ENCODE assay signal across 16 mouse cellular contexts in the genomic region with DNA sequence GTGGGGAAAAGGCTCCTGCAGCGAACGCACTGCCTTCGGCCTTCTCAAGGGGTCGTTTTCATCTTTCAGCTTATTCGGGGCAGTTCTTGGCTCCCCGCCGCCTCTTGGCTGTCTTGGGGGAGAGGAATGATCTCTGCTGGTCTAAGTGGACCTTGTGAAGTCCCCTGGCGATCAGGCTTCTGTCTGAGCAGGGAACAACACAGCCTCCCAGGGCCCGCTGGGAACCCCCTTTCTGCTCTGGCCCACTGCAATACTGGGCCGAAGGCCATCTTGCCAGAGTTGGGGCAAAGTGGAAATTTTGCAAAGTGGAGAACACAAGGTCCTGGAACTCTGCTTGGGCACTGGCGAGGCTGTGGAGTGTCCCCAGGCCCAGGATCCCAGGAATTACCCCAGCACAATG. TPM values are rescaled to one million over a fixed set of nuclear protein-coding genes. Genes with fewer than 3 reads are reported as not detected.
DNase-seq lines count a peak whose midpoint lies in the region; ATAC-seq lines count a peak whose summit lies in the region.
"Had no signal": no experiment of that assay in that cellular context is flagged by ENCODE, and none has a peak within 500 bp of the region (broad histone marks: within the 10 kb centered on the region; RNA-seq: fewer than 3 reads in every experiment).

No protein-coding gene starts in this region.

- DNase-seq in adrenal gland, adult (ENCODE audit: inconsistent age in 2 of 2, low spot score in 1 of 2), result peak; percentile 34 to 68
- DNase-seq in adrenal gland, adult 8-10 months, result no peak
- DNase-seq in heart, postnatal 14 days, result no peak
- DNase-seq in lung, adult 18-20 months, result no peak
- no peak for DNase-seq in left cerebral cortex, postnatal 25 days (ENCODE audit: low spot score in 2 of 2)

- 76% methylated on average over 11 of the region's 11 CpGs for WGBS in heart, embryonic 15.5 days
- WGBS in lung, embryonic 16.5 days, result 64% methylated on average over 11 of the region's 11 CpGs
- WGBS in stomach, embryonic 14.5 days, result 82% methylated on average over 11 of the region's 11 CpGs

- H3K9me3 ChIP-seq in heart, embryonic 15.5 days (replicated peaks), result no peaks in the 10 kb centered on the region
- no peaks in the 10 kb centered on the region for H3K9me3 ChIP-seq in lung, embryonic 16.5 days (ENCODE audit: control insufficient read depth, low read length)
- H3K9me3 ChIP-seq in stomach, embryonic 14.5 days (ENCODE audit: control insufficient read depth, low read depth, low read length), result no peaks in the 10 kb centered on the region
- H3K9me3 ChIP-seq: forebrain, embryonic 15.5 days; liver, embryonic 15.5 days; midbrain, embryonic 12.5 days had no signal

- intact Hi-C loops in heart, postnatal 14 days (cut with DNase I), result no loop called here
- intact Hi-C loops in left cerebral cortex, postnatal 25 days (cut with DNase I), result no loop called here

- H3K4me1 ChIP-seq in heart, embryonic 15.5 days (replicated peaks), result peaks cover 82% of the 10 kb centered on the region
- peaks cover 71% of the 10 kb centered on the region for H3K4me1 ChIP-seq in lung, embryonic 16.5 days (replicated peaks; ENCODE audit: control insufficient read depth, insufficient read depth, low read length)
- H3K4me1 ChIP-seq in stomach, embryonic 14.5 days (ENCODE audit: control insufficient read depth, insufficient read depth, low read length), result peaks cover 46% of the 10 kb centered on the region

- no peaks in the 10 kb centered on the region for H3K36me3 ChIP-seq in heart, embryonic 15.5 days
- no peaks in the 10 kb centered on the region for H3K36me3 ChIP-seq in lung, embryonic 16.5 days (ENCODE audit: control insufficient read depth, insufficient read depth, low read length)
- H3K36me3 ChIP-seq in stomach, embryonic 14.5 days (ENCODE audit: control insufficient read depth, insufficient read depth, low read length), result no peaks in the 10 kb centered on the region
- H3K36me3 ChIP-seq: forebrain, embryonic 15.5 days; liver, embryonic 15.5 days; midbrain, embryonic 12.5 days had no signal

- H3K27ac ChIP-seq in heart, embryonic 15.5 days, result peak overlapping the region; percentile 19; the same call in 1 of the 2 replicates
- peak overlapping the region; percentile 36; the same call in 1 of the 2 replicates for H3K27ac ChIP-seq in lung, embryonic 16.5 days (ENCODE audit: low read length)
- H3K27ac ChIP-seq in stomach, embryonic 14.5 days (ENCODE audit: low read length), result 0 out of 2 replicates have a peak overlapping the region, but pooled peaks have one; percentile 10
- H3K27ac ChIP-seq: forebrain, embryonic 15.5 days; liver, embryonic 15.5 days; midbrain, embryonic 12.5 days had no signal

- no peak overlapping the region for H3K4me2 ChIP-seq in heart, embryonic 15.5 days
- no peak overlapping the region for H3K4me2 ChIP-seq in lung, embryonic 16.5 days (ENCODE audit: low read depth, low read length)
- H3K4me2 ChIP-seq in stomach, embryonic 14.5 days (replicated peaks; ENCODE audit: low read depth, low read length), result no peak overlapping the region
- H3K4me2 ChIP-seq: forebrain, embryonic 15.5 days; liver, embryonic 15.5 days; midbrain, embryonic 12.5 days had no signal

- ATAC-seq in heart, embryonic 15.5 days (replicated peaks; ENCODE audit: insufficient number of reproducible peaks, insufficient read depth, low FRiP score, low read depth), result no peak
- ATAC-seq in lung, embryonic 16.5 days (ENCODE audit: low read depth), result no peak
- no peak for ATAC-seq in stomach, embryonic 14.5 days (ENCODE audit: insufficient number of reproducible peaks, insufficient read depth, low FRiP score, low read depth)
- ATAC-seq: forebrain, embryonic 15.5 days; inflammation-experienced regulatory T-cells, adult 6 months had no signal

- no peak overlapping the region for H3K9ac ChIP-seq in heart, embryonic 15.5 days
- H3K9ac ChIP-seq in lung, embryonic 16.5 days (ENCODE audit: low read length), result peak overlapping the region; percentile 2; the same call in 1 of the 2 replicates
- no peak overlapping the region for H3K9ac ChIP-seq in stomach, embryonic 14.5 days (replicated peaks; ENCODE audit: low read depth, low read length)
- H3K9ac ChIP-seq: forebrain, embryonic 15.5 days; liver, embryonic 15.5 days; midbrain, embryonic 12.5 days had no signal

- no peaks in the 10 kb centered on the region for H3K27me3 ChIP-seq in heart, embryonic 15.5 days
- no peaks in the 10 kb centered on the region for H3K27me3 ChIP-seq in lung, embryonic 16.5 days (ENCODE audit: control insufficient read depth, insufficient read depth, low read depth, low read length)
- H3K27me3 ChIP-seq in stomach, embryonic 14.5 days (ENCODE audit: control insufficient read depth, insufficient read depth, low read length), result no peaks in the 10 kb centered on the region
- H3K27me3 ChIP-seq: forebrain, embryonic 15.5 days; midbrain, embryonic 12.5 days had no signal

- no peak overlapping the region for H3K4me3 ChIP-seq in heart, embryonic 15.5 days
- no peak overlapping the region for H3K4me3 ChIP-seq in lung, embryonic 16.5 days (ENCODE audit: low read length)
- H3K4me3 ChIP-seq in stomach, embryonic 14.5 days (ENCODE audit: low read depth, low read length), result no peak overlapping the region
- H3K4me3 ChIP-seq: forebrain, embryonic 15.5 days; liver, embryonic 15.5 days; midbrain, embryonic 12.5 days had no signal

RNA-seq across cellular contexts. Expression of a gene that starts 18.3 kb away (rescaled TPM):
- total RNA-seq in adrenal gland, adult 8-10 months (2022), result under 1 TPM in 2 of 4 experiments, not detected in 2; 0.09 to 0.25 TPM
- polyA plus RNA-seq in heart, embryonic 15.5 days (2015; fragmentation: Nextera tagmentation; extraction: Ambion mirVana), result 0.05 TPM in 1 of 2 replicates, not detected in the other
- not detected for total RNA-seq in heart, postnatal 14 days (2021)
- polyA plus RNA-seq in lung, embryonic 16.5 days (2015; fragmentation: Nextera tagmentation; extraction: Ambion mirVana), result 0.05 TPM in 1 of 2 replicates, not detected in the other
- not detected in 2 replicates for polyA plus RNA-seq in stomach, embryonic 14.5 days (2014; fragmentation: Nextera tagmentation; extraction: Ambion mirVana)
- total RNA-seq in left cerebral cortex, postnatal 25 days (2021), result not detected
- total RNA-seq: adrenal gland, adult 18-20 months; granulocyte monocyte progenitor cell, adult 5-6 weeks; layer of hippocampus, postnatal 14 days had no signal
- polyA plus RNA-seq: forebrain, embryonic 15.5 days; inflammation-experienced regulatory T-cells, adult 6 months; liver, embryonic 15.5 days; midbrain, embryonic 12.5 days; small intestine, adult 2 months had no signal

RNA-seq across cellular contexts. Expression of a gene that starts 38.0 kb away (rescaled TPM):
- total RNA-seq in adrenal gland, adult 8-10 months (2022), result 100 to 1,000 TPM in 2 of 4 experiments, 10 to 100 TPM in 2; 62.6 to 149 (median 97.9) TPM
- polyA plus RNA-seq in heart, embryonic 15.5 days (2015; fragmentation: Nextera tagmentation; extraction: Ambion mirVana), result 25.2 and 33.2 TPM in 2 replicates
- 10 to 100 TPM; 28.4 to 31.5 TPM for total RNA-seq in heart, postnatal 14 days (2021)
- 25.5 and 30.7 TPM in 2 replicates for polyA plus RNA-seq in lung, embryonic 16.5 days (2015; fragmentation: Nextera tagmentation; extraction: Ambion mirVana)
- polyA plus RNA-seq in stomach, embryonic 14.5 days (2014; fragmentation: Nextera tagmentation; extraction: Ambion mirVana), result 14.6 and 16.2 TPM in 2 replicates
- 10 to 100 TPM; 15.9 to 17.3 TPM for total RNA-seq in left cerebral cortex, postnatal 25 days (2021)

RNA-seq across cellular contexts. Expression of a gene that starts 54.4 kb away (rescaled TPM):
- total RNA-seq in adrenal gland, adult 8-10 months (2022), result 10 to 100 TPM; 10.7 to 13.3 (median 12.0) TPM
- 2.4 and 3.4 TPM in 2 replicates for polyA plus RNA-seq in heart, embryonic 15.5 days (2015; fragmentation: Nextera tagmentation; extraction: Ambion mirVana)
- total RNA-seq in heart, postnatal 14 days (2021), result 1 to 10 TPM; 8.7 to 9.1 TPM
- 2.9 and 3.7 TPM in 2 replicates for polyA plus RNA-seq in lung, embryonic 16.5 days (2015; fragmentation: Nextera tagmentation; extraction: Ambion mirVana)
- 5.7 and 6.1 TPM in 2 replicates for polyA plus RNA-seq in stomach, embryonic 14.5 days (2014; fragmentation: Nextera tagmentation; extraction: Ambion mirVana)
- total RNA-seq in left cerebral cortex, postnatal 25 days (2021), result 10 to 100 TPM; 15.9 to 17.2 TPM

Comparison
In these comparisons a context has a peak if more than half of its experiments do, and no peak if none do; other contexts are left out.
1. DNase-seq: peak in adrenal gland, adult (2 of 2); none in adrenal gland, adult 8-10 months (single experiment), heart, postnatal 14 days (0 of 2), lung, adult 18-20 months (0 of 2) and left cerebral cortex, postnatal 25 days (0 of 2).
2. Peak in every context shown above with its lines, with median percentiles within 50 percentile points of each other: H3K27ac ChIP-seq.